Mouse (Mus musculus) brain, embryonic 14.5 days (tissue): ENCODE data around the gene Sinhcaf. TPM values are rescaled to one million over a fixed set of nuclear protein-coding genes. Genes with fewer than 3 reads are reported as not detected.
"Not testable (repeated sequence)": the region's sequence is repeated elsewhere in the genome, so short reads cannot be mapped to it uniquely, and the experiment has no call there.

Experiments used
- DNase-seq: peaks from one replicate; pipeline ENCODE4 v3.0.0-alpha.2; 2011; ENCODE audit warnings: low read depth
- CTCF ChIP-seq: fragments of 200-500 bp; IDR thresholded peaks from 2 replicates; pipeline ENCODE4 v1.5.1; 2012; ENCODE audit warnings: inconsistent platforms, mild to moderate bottlenecking, moderate library complexity, borderline replicate concordance; ENCODE audit not compliant: insufficient read depth, insufficient read length; ENCODE audit errors: extremely low read depth
- POLR2A ChIP-seq: fragments of 200-500 bp; IDR thresholded peaks from 2 replicates; pipeline ENCODE4 v1.6.1; 2012; ENCODE audit warnings: mild to moderate bottlenecking, inconsistent platforms, borderline replicate concordance; ENCODE audit not compliant: poor library complexity, insufficient read depth, insufficient read length, severe bottlenecking; ENCODE audit errors: extremely low read depth
- polyA plus RNA-seq: library from polyadenylated mRNA; depleted of rRNA; stranded (reverse); fragments of >200 nt; gene quantifications from 2 replicates; pipeline ENCODE4 v1.2.3, GENCODE M21; 2012

Gene Sinhcaf
- polyA plus RNA-seq, 1 experiment, result 37.6 TPM

- no peak for TF ChIP-seq CTCF
- TF ChIP-seq POLR2A, result no peak
- no peak for DNase-seq
These were observed 2.6 kb downstream of the Sinhcaf start for GRCm38 (mm10) chr6:148943695-148944094.

- TF ChIP-seq POLR2A, result no peak
- no peak for TF ChIP-seq CTCF
- DNase-seq, result no peak
These were observed 3.9 kb downstream of the Sinhcaf start for GRCm38 (mm10) chr6:148942406-148942805.

DNA sequence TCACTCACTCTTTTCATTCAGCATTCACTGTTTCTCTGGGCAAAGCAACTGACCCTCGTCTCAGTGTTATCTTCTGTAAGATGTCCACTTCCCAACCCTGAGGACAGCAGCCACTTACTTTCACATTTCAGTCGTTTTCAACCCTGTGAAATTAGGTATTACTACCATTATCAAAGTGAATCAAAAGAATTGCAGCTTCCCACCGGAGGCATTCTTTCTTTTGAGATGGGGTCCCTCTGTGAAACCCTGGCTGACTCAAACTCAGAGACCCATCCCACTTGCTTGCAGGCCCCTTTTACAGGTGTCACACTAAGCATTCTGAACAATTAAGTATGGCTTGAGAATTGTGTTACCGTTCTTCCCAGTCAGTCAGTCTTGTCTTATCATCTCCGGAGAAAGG, 4.4 kb downstream of the Sinhcaf start:
- DNase-seq, result no peak
- TF ChIP-seq POLR2A (no peak), CTCF (no peak)

DNA sequence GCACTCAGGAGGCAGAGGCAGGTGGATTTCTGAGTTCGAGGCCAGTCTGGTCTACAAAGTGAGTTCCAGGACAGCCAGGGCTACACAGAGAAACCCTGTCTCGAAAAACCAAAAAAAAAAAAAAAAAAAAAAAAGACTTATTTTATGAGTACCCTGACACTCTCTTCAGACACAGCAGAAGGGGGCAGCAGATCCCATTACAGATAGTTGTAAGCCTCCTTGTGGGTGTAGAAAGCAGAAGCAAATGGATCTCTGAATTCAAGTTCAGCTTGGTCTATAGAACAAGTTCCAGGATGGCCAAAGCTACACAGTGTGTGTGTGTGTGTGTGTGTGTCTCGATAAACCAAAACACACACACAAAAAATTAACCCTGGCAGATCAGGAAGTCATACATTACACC, 5.9 kb downstream of the Sinhcaf start:
- DNase-seq, result peak; percentile 61
- peak; percentile 26; the same call in 1 of the 2 replicates for TF ChIP-seq CTCF

DNA sequence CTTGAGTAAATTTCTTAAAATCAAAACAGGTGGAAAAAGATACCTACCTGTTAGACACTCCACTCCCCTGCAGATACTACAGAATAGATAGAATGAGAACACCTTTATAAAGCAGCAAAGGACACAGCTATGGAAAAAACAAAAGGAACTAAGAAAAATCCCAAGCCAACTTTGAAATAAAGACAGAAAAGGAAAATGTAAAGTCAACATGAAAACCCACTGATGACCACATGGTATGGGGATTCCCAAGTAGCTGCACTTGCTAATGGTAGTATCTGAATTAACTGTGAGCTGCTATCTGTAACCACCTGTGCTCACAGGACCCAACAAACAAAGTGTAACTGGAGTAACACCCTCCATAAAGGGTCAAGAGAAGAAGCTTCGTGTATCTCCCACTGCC, 8.6 kb downstream of the Sinhcaf start:
- TF ChIP-seq CTCF (no peak), POLR2A (no peak)
- no peak for DNase-seq

DNA sequence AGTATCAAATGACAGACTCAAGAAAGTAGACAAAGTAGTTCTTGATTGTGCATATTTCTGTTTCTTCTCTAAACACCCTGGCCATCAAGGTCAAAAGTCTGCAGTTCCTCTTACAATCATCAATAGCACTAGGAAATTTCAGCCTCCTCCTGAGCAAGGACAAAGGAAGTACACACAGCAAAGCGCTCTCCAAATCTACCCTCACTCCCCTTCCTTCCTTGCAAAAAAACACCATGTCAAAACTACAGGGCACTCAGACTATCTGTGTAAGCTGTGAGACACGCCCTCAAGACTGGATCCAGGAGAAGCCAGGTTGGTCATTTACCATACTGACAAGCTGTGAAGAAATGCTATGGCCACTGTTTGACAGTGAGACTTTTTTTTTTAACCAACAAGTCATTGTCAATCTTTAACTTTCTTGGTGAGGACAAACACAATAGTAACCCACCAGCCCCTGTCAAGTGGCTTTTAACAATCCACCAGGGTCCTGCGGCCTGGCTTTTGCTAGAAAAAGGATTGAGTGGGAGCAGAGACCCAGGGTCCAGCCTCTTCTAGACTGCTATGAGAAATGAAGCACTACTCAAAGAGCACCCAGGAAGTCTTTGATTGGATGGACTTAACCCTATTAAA, 11.2 kb downstream of the Sinhcaf start:
- no peak for DNase-seq
- no peak for TF ChIP-seq POLR2A
- TF ChIP-seq CTCF, result no peak

GRCm38 (mm10) chr6:148931281-148931680, 15.0 kb downstream of the Sinhcaf start:
- TF ChIP-seq POLR2A, result no peak
- TF ChIP-seq CTCF, result peak; percentile 24; the same call in 1 of the 2 replicates
- peak; percentile 25 for DNase-seq

DNA sequence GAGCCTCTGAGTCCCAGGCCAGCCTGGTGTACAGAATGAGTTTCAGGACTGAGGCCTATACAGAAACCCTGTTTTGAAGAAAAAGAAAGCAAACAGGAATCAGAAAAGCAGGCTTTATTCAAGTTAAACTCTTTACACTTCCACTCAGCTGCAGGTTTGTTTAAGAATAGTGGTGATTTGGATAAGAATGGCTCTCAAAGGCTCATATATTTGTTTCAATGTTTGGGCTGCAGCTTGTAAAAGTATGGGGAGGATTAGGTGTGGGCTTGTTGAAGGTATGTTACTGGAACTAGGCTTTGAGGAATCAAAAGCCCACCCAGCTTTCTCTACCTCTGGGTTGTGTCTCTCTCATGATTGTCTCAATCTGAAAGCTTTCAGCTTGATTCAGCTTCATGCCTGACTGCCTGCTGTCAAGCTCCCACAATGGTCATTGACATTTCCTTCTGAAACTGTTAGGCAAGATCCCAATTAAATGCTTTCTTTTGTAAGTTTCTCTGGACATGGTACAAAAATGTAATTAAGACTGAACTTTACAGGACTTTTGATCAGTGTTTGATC, 27.3 kb downstream of the Sinhcaf start:
- TF ChIP-seq CTCF (no peak), POLR2A (no peak)
- peak; percentile 64 for DNase-seq

DNA sequence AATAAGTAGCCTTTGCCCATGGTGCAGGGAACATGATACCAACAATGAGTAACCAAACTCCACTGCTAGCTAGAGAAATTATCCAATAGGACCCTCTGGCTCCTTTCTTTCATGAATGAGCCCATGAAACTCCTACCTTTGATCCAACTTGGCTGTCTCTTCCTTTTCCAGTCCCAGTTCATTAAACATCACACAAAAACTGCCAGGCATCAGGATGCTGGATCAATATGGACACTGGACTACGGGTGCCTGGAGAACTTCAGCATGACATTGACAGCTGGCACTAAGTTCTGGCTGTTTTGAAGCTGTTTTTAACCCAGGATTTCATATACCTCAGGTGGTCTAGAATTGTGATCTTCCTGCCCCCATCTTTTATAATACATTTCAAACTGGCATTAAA, 28.6 kb downstream of the Sinhcaf start:
- TF ChIP-seq CTCF, result no peak
- TF ChIP-seq POLR2A, result no peak
- no peak for DNase-seq

- DNase-seq, result peak; percentile 36
- TF ChIP-seq POLR2A (no peak), CTCF (peak; percentile 22; the same call in 1 of the 2 replicates)
These were observed 29.4 kb downstream of the Sinhcaf start for GRCm38 (mm10) chr6:148916817-148917216.

DNA sequence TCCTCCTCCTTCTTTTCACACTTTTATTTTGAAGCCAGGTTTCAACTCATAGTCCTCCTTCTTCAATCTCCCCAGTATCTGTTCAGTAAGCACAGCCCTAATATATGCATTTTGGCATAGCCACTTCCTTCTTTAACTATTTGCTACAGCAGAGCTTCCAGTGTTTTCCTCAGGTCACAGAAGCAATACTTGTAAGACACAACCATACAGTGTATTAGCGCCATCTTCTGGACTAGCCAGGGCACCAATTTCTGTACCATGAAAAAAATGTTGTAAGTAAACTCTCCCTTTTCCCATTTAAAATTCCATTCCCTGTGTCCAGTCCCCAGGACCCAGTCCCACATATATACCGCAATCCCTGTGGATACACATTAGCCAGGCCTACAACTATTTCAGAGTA, 32.3 kb downstream of the Sinhcaf start:
- TF ChIP-seq POLR2A (no peak), CTCF (peak; percentile 64; the same call in 1 of the 2 replicates)
- DNase-seq, result peak; percentile 91

- not testable (repeated sequence) for DNase-seq
These were observed 34.4 kb downstream of the Sinhcaf start for GRCm38 (mm10) chr6:148911906-148912305.

GRCm38 (mm10) chr6:148906958-148907357, 39.3 kb downstream of the Sinhcaf start:
- DNase-seq, result no peak
- no peak for TF ChIP-seq CTCF

- TF ChIP-seq POLR2A (no peak), CTCF (no peak)
These were observed 43.5 kb downstream of the Sinhcaf start for GRCm38 (mm10) chr6:148902728-148903127.

More at GRCm38 (mm10) chr6:148902728-148903127, 43.5 kb downstream of the Sinhcaf start:
- DNase-seq, result no peak
